Mouse (Mus musculus) bone marrow macrophage, adult 2 months (primary cell): ENCODE measurements around the gene Aff1. TPM values are rescaled to one million over a fixed set of nuclear protein-coding genes. Genes with fewer than 3 reads are reported as not detected.

ENCODE experiments used
- H3K27ac ChIP-seq: 2 replicates; pipeline ENCODE4 v1.5.1; 2012; ENCODE audit warnings: low read depth, low read length; ENCODE audit not compliant: insufficient read depth
- H3K4me1 ChIP-seq: 2 replicates; pipeline ENCODE4 v1.6.1; 2012; ENCODE audit warnings: low read length; ENCODE audit not compliant: control insufficient read depth, insufficient read depth
- H3K4me3 ChIP-seq: 2 replicates; pipeline ENCODE4 v1.5.1; 2012; ENCODE audit warnings: mild to moderate bottlenecking, low read length, moderate library complexity; ENCODE audit not compliant: insufficient read depth
- CTCF ChIP-seq: IDR thresholded peaks from 2 replicates; pipeline ENCODE4 v1.5.1; 2012; ENCODE audit warnings: low read depth, mild to moderate bottlenecking, low read length, moderate library complexity
- POLR2A ChIP-seq: IDR thresholded peaks from 2 replicates; pipeline ENCODE4 v1.6.1; 2012; ENCODE audit warnings: mild to moderate bottlenecking, low read depth, low read length, borderline replicate concordance
- polyA plus RNA-seq: library from polyadenylated mRNA; stranded (reverse); fragments of >200 nt; gene quantifications from 2 replicates; pipeline ENCODE4 v1.2.4, GENCODE M21; 2012; ENCODE audit not compliant: missing spikeins, insufficient read depth, insufficient read length

Aff1 gene
- polyA plus RNA-seq, 1 experiment = 45.3 TPM

- H3K27ac ChIP-seq = no peak overlapping the region
- no peak overlapping the region for H3K4me3 ChIP-seq
- TF ChIP-seq CTCF (no peak), POLR2A (no peak)
- peaks cover 58% of the 10 kb centered on the region for H3K4me1 ChIP-seq
These were observed 43.4 kb downstream of the Aff1 start for GRCm38 (mm10) chr5:103735411-103736112.

DNA sequence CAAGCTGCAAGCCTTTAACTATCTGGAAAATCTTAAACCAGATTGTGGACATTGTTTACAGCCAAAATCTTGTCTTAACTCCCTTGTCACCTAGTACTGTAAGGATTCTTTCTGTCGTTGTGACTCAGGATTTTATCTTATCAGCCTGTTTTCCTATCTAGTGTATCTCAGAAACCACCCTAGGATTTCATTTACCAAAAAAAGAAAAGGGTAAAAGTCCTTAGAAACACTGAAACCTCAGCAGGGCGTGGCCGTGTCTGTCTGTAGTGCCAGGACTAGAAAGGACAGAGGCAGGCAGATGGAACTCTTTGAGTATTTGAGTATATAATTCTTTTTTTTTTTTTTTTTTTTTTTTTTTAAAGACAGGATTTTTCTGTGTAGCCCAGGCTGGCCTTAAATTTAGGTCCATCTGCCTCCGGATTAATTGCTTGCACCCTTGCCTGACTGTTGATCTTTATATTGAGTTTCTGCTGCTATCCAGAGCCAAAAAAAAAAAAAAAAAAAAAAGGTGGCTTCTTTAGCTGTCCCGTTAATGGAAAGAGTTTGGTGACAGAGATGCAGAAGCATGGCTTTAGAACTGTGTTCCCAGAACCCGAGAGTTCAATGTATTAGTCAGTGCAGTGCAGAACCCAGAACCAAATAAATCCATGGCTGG, 44.5 kb downstream of the Aff1 start:
- TF ChIP-seq CTCF (no peak), POLR2A (no peak)
- Histone ChIP-seq H3K27ac (no peak overlapping the region), H3K4me3 (no peak overlapping the region), H3K4me1 (peaks cover 53% of the 10 kb centered on the region)

GRCm38 (mm10) chr5:103737208-103738066, 45.3 kb downstream of the Aff1 start:
- TF ChIP-seq POLR2A = no peak
- TF ChIP-seq CTCF = no peak
- Histone ChIP-seq H3K27ac (no peak overlapping the region), H3K4me1 (peaks cover 51% of the 10 kb centered on the region), H3K4me3 (no peak overlapping the region)

GRCm38 (mm10) chr5:103738509-103738908, 46.3 kb downstream of the Aff1 start:
- no peak overlapping the region for H3K27ac ChIP-seq
- peaks cover 44% of the 10 kb centered on the region for H3K4me1 ChIP-seq
- TF ChIP-seq CTCF (no peak), POLR2A (no peak)
- H3K4me3 ChIP-seq = no peak overlapping the region

GRCm38 (mm10) chr5:103739163-103739562, 47.0 kb downstream of the Aff1 start:
- Histone ChIP-seq H3K27ac (no peak overlapping the region), H3K4me1 (peaks cover 39% of the 10 kb centered on the region), H3K4me3 (no peak overlapping the region)
- TF ChIP-seq POLR2A = no peak
- no peak for TF ChIP-seq CTCF

GRCm38 (mm10) chr5:103740093-103740902, 48.1 kb downstream of the Aff1 start:
- Histone ChIP-seq H3K27ac (no peak overlapping the region), H3K4me3 (no peak overlapping the region), H3K4me1 (peaks cover 37% of the 10 kb centered on the region)
- no peak for TF ChIP-seq POLR2A
- TF ChIP-seq CTCF = no peak

GRCm38 (mm10) chr5:103740903-103741246, 48.7 kb downstream of the Aff1 start:
- peaks cover 33% of the 10 kb centered on the region for H3K4me1 ChIP-seq
- no peak overlapping the region for H3K4me3 ChIP-seq
- TF ChIP-seq CTCF = no peak
- TF ChIP-seq POLR2A = no peak
- H3K27ac ChIP-seq = no peak overlapping the region

DNA sequence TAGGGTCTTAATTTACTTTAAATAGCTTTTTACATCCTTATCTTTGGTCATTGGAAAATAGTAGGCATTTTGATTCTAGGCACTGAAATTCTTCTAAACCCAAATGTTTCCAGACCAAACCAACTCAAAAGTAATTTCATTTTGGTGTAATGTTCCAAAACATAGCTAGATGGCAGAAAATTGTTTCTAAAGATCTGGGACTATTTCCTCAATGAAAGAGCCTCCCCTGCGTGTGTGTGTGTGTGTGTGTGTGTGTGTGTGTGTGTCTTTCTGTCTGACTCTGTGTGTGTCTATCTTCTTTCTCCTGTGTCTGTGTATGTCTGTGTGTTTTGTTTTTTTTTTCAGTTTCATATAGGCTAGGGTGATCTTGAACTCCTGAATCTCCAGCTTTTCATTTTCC, 49.3 kb downstream of the Aff1 start:
- peaks cover 31% of the 10 kb centered on the region for H3K4me1 ChIP-seq
- no peak overlapping the region for H3K27ac ChIP-seq
- no peak for TF ChIP-seq CTCF
- TF ChIP-seq POLR2A = no peak
- no peak overlapping the region for H3K4me3 ChIP-seq

GRCm38 (mm10) chr5:103741992-103742391, 49.8 kb downstream of the Aff1 start:
- TF ChIP-seq POLR2A (no peak), CTCF (no peak)
- H3K27ac ChIP-seq = no peak overlapping the region
- peaks cover 35% of the 10 kb centered on the region for H3K4me1 ChIP-seq
- H3K4me3 ChIP-seq = no peak overlapping the region
